Mouse (Mus musculus): ENCODE measurements around the gene Rpl27. TPM values are rescaled to one million over a fixed set of nuclear protein-coding genes. Genes with fewer than 3 reads are reported as not detected.

The Rpl27 gene
- total and polyA plus RNA-seq, 3 experiments, result 595 to 2,621 TPM; not detected in 1

GRCm38 (mm10) chr11:101419610-101420009, 22.5 kb upstream of the Rpl27 start:
- Histone ChIP-seq H3K36me3 (ENCODE audit: control insufficient read depth in 1 of 2, insufficient read depth in 2 of 2, low read length in 2 of 2) (peaks cover 0 to 22% of the 10 kb centered on the region in 2 experiments; a peak in 3 of 4 replicates), H3K27ac (ENCODE audit: control insufficient read depth, low read depth, low read length) (peak overlapping the region; percentile 17; the same call in 1 of the 2 replicates), H3K79me2 (ENCODE audit: control insufficient read depth, insufficient read depth, low read length, poor library complexity) (peaks cover 12% of the 10 kb centered on the region), H3K4me3 (ENCODE audit: control insufficient read depth in 1 of 2, insufficient read depth in 1 of 2, low read depth in 2 of 2, low read length in 2 of 2) (no peak overlapping the region), H3K27me3 (ENCODE audit: control insufficient read depth in 1 of 2, insufficient read depth in 2 of 2, low read length in 2 of 2) (no peaks in the 10 kb centered on the region), H3K4me1 (ENCODE audit: control insufficient read depth in 1 of 2, insufficient read depth in 2 of 2, low read length in 2 of 2) (peaks cover 12 to 17% of the 10 kb centered on the region in 2 experiments), H3K9me3 (replicated peaks; ENCODE audit: insufficient read depth, low read length) (no peaks in the 10 kb centered on the region), H3K9ac (ENCODE audit: control insufficient read depth, low read depth, low read length, poor library complexity, severe bottlenecking) (no peak overlapping the region)
- peak; percentile 61 for DNase-seq (ENCODE audit: low read depth, low spot score)
- peak; percentile 22 to 52 (median 41) for TF ChIP-seq CTCF (IDR thresholded peaks at IDR 0.05 in 2 of 3, conservative IDR thresholded peaks at IDR 0.05 in 1 of 3; ENCODE audit: control insufficient read depth in 1 of 3, insufficient read depth in 1 of 3, low read depth in 2 of 3, low read length in 3 of 3, poor library complexity in 1 of 3, severe bottlenecking in 1 of 3)
- TF ChIP-seq SMC3 (IDR thresholded peaks at IDR 0.05; ENCODE audit: low read depth, low read length), result peak; percentile 41
- no peak for TF ChIP-seq MXI1 (IDR thresholded peaks at IDR 0.05; ENCODE audit: low read depth, low read length)

GRCm38 (mm10) chr11:101420148-101420547, 21.9 kb upstream of the Rpl27 start:
- Histone ChIP-seq H3K9ac (ENCODE audit: control insufficient read depth, low read depth, low read length, poor library complexity, severe bottlenecking) (peak overlapping the region; percentile 13; the same call in 1 of the 2 replicates), H3K79me2 (ENCODE audit: control insufficient read depth, insufficient read depth, low read length, poor library complexity) (peaks cover 14% of the 10 kb centered on the region), H3K9me3 (replicated peaks; ENCODE audit: insufficient read depth, low read length) (no peaks in the 10 kb centered on the region), H3K36me3 (ENCODE audit: control insufficient read depth in 1 of 2, insufficient read depth in 2 of 2, low read length in 2 of 2) (peaks cover 0 to 18% of the 10 kb centered on the region in 2 experiments; a peak in 3 of 4 replicates), H3K4me1 (ENCODE audit: control insufficient read depth in 1 of 2, insufficient read depth in 2 of 2, low read length in 2 of 2) (peaks cover 12 to 17% of the 10 kb centered on the region in 2 experiments), H3K27me3 (ENCODE audit: control insufficient read depth in 1 of 2, insufficient read depth in 2 of 2, low read length in 2 of 2) (no peaks in the 10 kb centered on the region), H3K27ac (ENCODE audit: control insufficient read depth, low read depth, low read length) (peak overlapping the region; percentile 17; the same call in 1 of the 2 replicates), H3K4me3 (ENCODE audit: control insufficient read depth in 1 of 2, insufficient read depth in 1 of 2, low read depth in 2 of 2, low read length in 2 of 2) (peak overlapping the region in 1 of 2 experiments; percentile 28; a peak in 1 of 4 replicates)
- TF ChIP-seq SIN3A (IDR thresholded peaks at IDR 0.05; ENCODE audit: low read length) (peak; percentile 95), GABPA (IDR thresholded peaks at IDR 0.05; ENCODE audit: low read depth, low read length) (no peak), MYC (IDR thresholded peaks at IDR 0.05; ENCODE audit: low read depth, low read length) (peak; percentile 87), ETS1 (IDR thresholded peaks at IDR 0.05; ENCODE audit: low read depth, low read length) (peak; percentile 48; the same call in 1 of the 2 replicates), RAD21 (IDR thresholded peaks at IDR 0.05; ENCODE audit: low read depth, low read length) (no peak), USF2 (IDR thresholded peaks at IDR 0.05; ENCODE audit: borderline replicate concordance in 1 of 2, insufficient read depth in 1 of 2, low read depth in 1 of 2, low read length in 2 of 2) (peak in 1 of 2 experiments; percentile 37; a peak in 1 of 4 replicates), USF1 (IDR thresholded peaks at IDR 0.05; ENCODE audit: low read depth, low read length) (peak; percentile 89), TAL1 (IDR thresholded peaks at IDR 0.05; ENCODE audit: low read length) (no peak), JUND (IDR thresholded peaks at IDR 0.05; ENCODE audit: low read depth, low read length) (no peak), GATA1 (IDR thresholded peaks at IDR 0.05; ENCODE audit: low read depth, low read length) (peak; percentile 14), ZKSCAN1 (IDR thresholded peaks at IDR 0.05; ENCODE audit: low read depth, low read length) (no peak), ZNF384 (IDR thresholded peaks at IDR 0.05; ENCODE audit: low read depth, low read length) (peak; percentile 50), POLR2AphosphoS5 (IDR thresholded peaks at IDR 0.05; ENCODE audit: borderline replicate concordance, low read depth, low read length) (no peak), MXI1 (IDR thresholded peaks at IDR 0.05; ENCODE audit: low read depth, low read length) (peak; percentile 96), POLR2AphosphoS2 (IDR thresholded peaks at IDR 0.05; ENCODE audit: low read length) (no peak), ZC3H11A (IDR thresholded peaks at IDR 0.05; ENCODE audit: low read depth, low read length) (no peak), RCOR1 (IDR thresholded peaks at IDR 0.05; ENCODE audit: low read depth, low read length) (no peak), HCFC1 (IDR thresholded peaks at IDR 0.05; ENCODE audit: low read depth, low read length) (peak; percentile 72), TCF12 (IDR thresholded peaks at IDR 0.05; ENCODE audit: low read depth, low read length) (no peak), EP300 (IDR thresholded peaks at IDR 0.05; ENCODE audit: low read depth in 1 of 2, low read length in 2 of 2) (0 out of 4 replicates have a peak, but pooled peaks of 1 of the 2 experiments have one; percentile 10), MAX (IDR thresholded peaks at IDR 0.05; ENCODE audit: low read length) (peak; percentile 97)
- DNase-seq (ENCODE audit: low read depth, low spot score), result peak; percentile 81

Measured in MEL (cell line).